Mouse (Mus musculus) olfactory bulb, adult 2 months (tissue): Measurements from ENCODE around the gene Mob3b.

ENCODE experiments used
- CTCF ChIP-seq: fragments of 200-500 bp; IDR thresholded peaks from 2 replicates; pipeline ENCODE4 v1.5.1; 2012; ENCODE audit warnings: low read depth, mild to moderate bottlenecking, low read length, moderate library complexity; ENCODE audit not compliant: insufficient read depth
- POLR2A ChIP-seq: fragments of 200-500 bp; IDR thresholded peaks from 2 replicates; pipeline ENCODE4 v1.6.1; 2012; ENCODE audit warnings: mild to moderate bottlenecking, low read depth, low read length, moderate library complexity; ENCODE audit not compliant: insufficient read depth

DNA sequence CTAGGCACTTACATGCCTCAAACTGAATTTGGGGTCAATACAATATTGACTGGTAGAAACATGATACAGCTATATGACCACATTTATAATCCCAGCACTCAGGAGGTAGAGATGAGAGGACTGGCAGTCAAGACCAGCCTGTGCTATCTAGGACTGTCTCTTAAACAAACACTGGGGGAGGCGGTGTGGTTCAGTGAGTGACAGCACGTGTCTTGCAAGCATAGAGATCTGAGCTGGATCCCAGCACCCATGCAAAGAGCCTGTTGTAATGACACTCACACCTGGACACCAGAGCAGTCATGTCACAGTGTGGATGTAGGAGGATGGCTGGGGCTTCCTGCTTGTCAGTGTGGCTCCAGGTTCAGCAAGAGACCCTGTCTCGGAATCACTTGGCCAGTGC lies 124.5 kb downstream of the Mob3b start:
- TF ChIP-seq POLR2A (no peak), CTCF (no peak)
